Mouse (Mus musculus) layer of hippocampus, adult 9-11 months (tissue): ENCODE results near the gene 7530416G11Rik.

Source experiments
- DNase-seq: peaks from one replicate; pipeline ENCODE4 v3.0.0; 2022

Gene 7530416G11Rik

GRCm38 (mm10) chr15:85503127-85503526, at the start of gene 7530416G11Rik:
7530416G11Rik (minus strand) TSS chr15:85503227.
- no peak for DNase-seq

GRCm38 (mm10) chr15:85546500-85546899, 43.5 kb upstream of the 7530416G11Rik start:
- no peak for DNase-seq

GRCm38 (mm10) chr15:85545369-85545768, 42.3 kb upstream of the 7530416G11Rik start:
- no peak for DNase-seq

GRCm38 (mm10) chr15:85538170-85538569, 35.1 kb upstream of the 7530416G11Rik start:
- no peak for DNase-seq

- no peak for DNase-seq
Observed at GRCm38 (mm10) chr15:85537151-85537550, 34.1 kb upstream of the 7530416G11Rik start.

GRCm38 (mm10) chr15:85534646-85535045, 31.6 kb upstream of the 7530416G11Rik start:
- no peak for DNase-seq

- no peak for DNase-seq
Observed at GRCm38 (mm10) chr15:85534215-85534614, 31.2 kb upstream of the 7530416G11Rik start.

- DNase-seq = no peak
Observed at GRCm38 (mm10) chr15:85532063-85532462, 29.0 kb upstream of the 7530416G11Rik start.

GRCm38 (mm10) chr15:85529911-85530310, 26.9 kb upstream of the 7530416G11Rik start:
- DNase-seq = no peak

GRCm38 (mm10) chr15:85524404-85524950, 21.4 kb upstream of the 7530416G11Rik start:
- DNase-seq = no peak

GRCm38 (mm10) chr15:85523173-85523991, 20.4 kb upstream of the 7530416G11Rik start:
- peak; percentile 29 for DNase-seq

- DNase-seq = no peak
Observed at GRCm38 (mm10) chr15:85519438-85519837, 16.4 kb upstream of the 7530416G11Rik start.

- DNase-seq = no peak
Observed at GRCm38 (mm10) chr15:85507370-85508014, 4.5 kb upstream of the 7530416G11Rik start.

- DNase-seq = no peak
Observed at GRCm38 (mm10) chr15:85506680-85507079, 3.7 kb upstream of the 7530416G11Rik start.

GRCm38 (mm10) chr15:85505118-85505925, 2.3 kb upstream of the 7530416G11Rik start:
- DNase-seq = peak; percentile 24

GRCm38 (mm10) chr15:85500267-85500666, 2.8 kb downstream of the 7530416G11Rik start:
- no peak for DNase-seq

- DNase-seq = no peak
Observed at GRCm38 (mm10) chr15:85497981-85498475, 5.0 kb downstream of the 7530416G11Rik start.

GRCm38 (mm10) chr15:85497548-85497947, 5.5 kb downstream of the 7530416G11Rik start:
- no peak for DNase-seq

- DNase-seq = peak; percentile 86
Observed at GRCm38 (mm10) chr15:85494163-85494621, 8.8 kb downstream of the 7530416G11Rik start.

GRCm38 (mm10) chr15:85489751-85490150, 13.3 kb downstream of the 7530416G11Rik start:
- no peak for DNase-seq

- DNase-seq = no peak
Observed at GRCm38 (mm10) chr15:85488900-85489299, 14.1 kb downstream of the 7530416G11Rik start.

- no peak for DNase-seq
Observed at GRCm38 (mm10) chr15:85480630-85481029, 22.4 kb downstream of the 7530416G11Rik start.

GRCm38 (mm10) chr15:85479919-85480318, 23.1 kb downstream of the 7530416G11Rik start:
- no peak for DNase-seq
